Mouse (Mus musculus): ENCODE data around the gene Fyttd1. TPM values are rescaled to one million over a fixed set of nuclear protein-coding genes. Genes with fewer than 3 reads are reported as not detected.
A peak's percentile ranks its signal among the peaks of the same experiment; 100 is the strongest.
"Not testable (repeated sequence)": the region's sequence is repeated elsewhere in the genome, so short reads cannot be mapped to it uniquely, and the experiment has no call there.

Fyttd1 gene
- polyA plus RNA-seq, 1 experiment from 2014 or later, result 82.7 TPM

GRCm38 (mm10) chr16:32878972-32879926 lies 1.9 kb downstream of the Fyttd1 start:
- DNase-seq (ENCODE audit: low spot score), result no peak

GRCm38 (mm10) chr16:32881538-32881937 lies 4.2 kb downstream of the Fyttd1 start:
- no peak for DNase-seq (ENCODE audit: low spot score)

- DNase-seq (ENCODE audit: low spot score), result peak; percentile 17
Measured at GRCm38 (mm10) chr16:32887996-32888395, 10.7 kb downstream of the Fyttd1 start.

- no peak for DNase-seq (ENCODE audit: low spot score)
Measured at GRCm38 (mm10) chr16:32889881-32890280, 12.6 kb downstream of the Fyttd1 start.

- no peak for DNase-seq (ENCODE audit: low spot score)
Measured at GRCm38 (mm10) chr16:32896126-32896525, 18.8 kb downstream of the Fyttd1 start.

GRCm38 (mm10) chr16:32901360-32902050 lies 24.2 kb downstream of the Fyttd1 start:
- DNase-seq (ENCODE audit: low spot score), result no peak

- no peak for DNase-seq (ENCODE audit: low spot score)
Measured at GRCm38 (mm10) chr16:32902051-32902428, 24.7 kb downstream of the Fyttd1 start.

GRCm38 (mm10) chr16:32906186-32906585 lies 28.9 kb downstream of the Fyttd1 start:
- DNase-seq (ENCODE audit: low spot score), result no peak

GRCm38 (mm10) chr16:32906727-32907126 lies 29.4 kb downstream of the Fyttd1 start:
- no peak for DNase-seq (ENCODE audit: low spot score)

- DNase-seq (ENCODE audit: low spot score), result no peak
Measured at GRCm38 (mm10) chr16:32913212-32913611, 35.9 kb downstream of the Fyttd1 start.

GRCm38 (mm10) chr16:32913937-32914881 lies 36.9 kb downstream of the Fyttd1 start, which contains the start of gene Lrch3:
TSS of gene Lrch3 (plus strand) at chr16:32914100.
- peak; percentile 93 for DNase-seq (ENCODE audit: low spot score)

GRCm38 (mm10) chr16:32915292-32916068 lies 38.2 kb downstream of the Fyttd1 start:
- no peak for DNase-seq (ENCODE audit: low spot score)

GRCm38 (mm10) chr16:32926629-32927028 lies 49.3 kb downstream of the Fyttd1 start:
- DNase-seq (ENCODE audit: low spot score), result not testable (repeated sequence)

- no peak for DNase-seq (ENCODE audit: low spot score)
Measured at GRCm38 (mm10) chr16:32927044-32927443, 49.7 kb downstream of the Fyttd1 start.

- no peak for DNase-seq (ENCODE audit: low spot score)
Measured at GRCm38 (mm10) chr16:32929918-32930317, 52.6 kb downstream of the Fyttd1 start.

- DNase-seq (ENCODE audit: low spot score), result no peak
Measured at GRCm38 (mm10) chr16:32934470-32934869, 57.2 kb downstream of the Fyttd1 start.

- no peak for DNase-seq (ENCODE audit: low spot score)
Measured at GRCm38 (mm10) chr16:32935088-32935487, 57.8 kb downstream of the Fyttd1 start.

- no peak for DNase-seq (ENCODE audit: low spot score)
Measured at GRCm38 (mm10) chr16:32937358-32937757, 60.1 kb downstream of the Fyttd1 start.

- DNase-seq (ENCODE audit: low spot score), result not testable (repeated sequence)
Measured at GRCm38 (mm10) chr16:32939301-32939700, 62.0 kb downstream of the Fyttd1 start.

GRCm38 (mm10) chr16:32939716-32940115 lies 62.4 kb downstream of the Fyttd1 start:
- DNase-seq (ENCODE audit: low spot score), result not testable (repeated sequence)

All from thymus, postnatal 0 days (tissue).